Mouse (Mus musculus) CH12.LX (cell line): ENCODE data around the gene Fst.

ENCODE experiments used
- CHD1 ChIP-seq: IDR thresholded peaks from 2 replicates; pipeline ENCODE4 v1.6.1; 2012; ENCODE audit warnings: low read depth, low read length, improper control_type of control experiment, inconsistent platforms
- CTCF ChIP-seq, 2 experiments: IDR thresholded peaks in 1 of 2; conservative IDR thresholded peaks in 1 of 2; 2 replicates each; pipeline ENCODE4 v1.5.1; 2011 to 2012; ENCODE audit warnings: low read depth in 2 of 2, low read length in 2 of 2, improper control_type of control experiment in 1 of 2, inconsistent platforms in 1 of 2, mild to moderate bottlenecking in 1 of 2, moderate library complexity in 1 of 2
- HCFC1 ChIP-seq: IDR thresholded peaks from 2 replicates; pipeline ENCODE4 v1.6.1; 2012; ENCODE audit warnings: low read depth, mild to moderate bottlenecking, inconsistent platforms, low read length, improper control_type of control experiment
- JUND ChIP-seq: conservative IDR thresholded peaks from 2 replicates; pipeline ENCODE4 v1.6.1; 2011; ENCODE audit warnings: low read depth, low read length, improper control_type of control experiment
- MAX ChIP-seq: IDR thresholded peaks from 2 replicates; pipeline ENCODE4 v1.6.1; 2011; ENCODE audit warnings: low read length, improper control_type of control experiment
- MYC ChIP-seq: IDR thresholded peaks from 2 replicates; pipeline ENCODE4 v1.6.1; 2011; ENCODE audit warnings: low read depth, mild to moderate bottlenecking, improper control_type of control experiment, low read length
- POLR2A ChIP-seq: IDR thresholded peaks from 2 replicates; pipeline ENCODE4 v1.6.1; 2011; ENCODE audit warnings: low read depth, mild to moderate bottlenecking, improper control_type of control experiment, low read length
- POLR2AphosphoS2 ChIP-seq: IDR thresholded peaks from 2 replicates; pipeline ENCODE4 v1.6.1; 2011; ENCODE audit warnings: low read depth, low read length, improper control_type of control experiment
- SMC3 ChIP-seq: IDR thresholded peaks from 2 replicates; pipeline ENCODE4 v1.6.1; 2011; ENCODE audit warnings: low read depth, low read length, improper control_type of control experiment
- TBP ChIP-seq: conservative IDR thresholded peaks from 2 replicates; pipeline ENCODE4 v1.6.1; 2011; ENCODE audit warnings: low read depth, low read length, improper control_type of control experiment
- USF1 ChIP-seq: IDR thresholded peaks from 2 replicates; pipeline ENCODE4 v1.6.1; 2014; ENCODE audit warnings: low read depth, mild to moderate bottlenecking, inconsistent platforms, low read length, improper control_type of control experiment
- ZC3H11A ChIP-seq: IDR thresholded peaks from 2 replicates; pipeline ENCODE4 v1.6.1; 2012; ENCODE audit warnings: low read depth, mild to moderate bottlenecking, inconsistent platforms, low read length, improper control_type of control experiment
- ZKSCAN1 ChIP-seq: IDR thresholded peaks from 2 replicates; pipeline ENCODE4 v1.6.1; 2012; ENCODE audit warnings: low read depth, inconsistent platforms, low read length, improper control_type of control experiment, borderline replicate concordance

DNA sequence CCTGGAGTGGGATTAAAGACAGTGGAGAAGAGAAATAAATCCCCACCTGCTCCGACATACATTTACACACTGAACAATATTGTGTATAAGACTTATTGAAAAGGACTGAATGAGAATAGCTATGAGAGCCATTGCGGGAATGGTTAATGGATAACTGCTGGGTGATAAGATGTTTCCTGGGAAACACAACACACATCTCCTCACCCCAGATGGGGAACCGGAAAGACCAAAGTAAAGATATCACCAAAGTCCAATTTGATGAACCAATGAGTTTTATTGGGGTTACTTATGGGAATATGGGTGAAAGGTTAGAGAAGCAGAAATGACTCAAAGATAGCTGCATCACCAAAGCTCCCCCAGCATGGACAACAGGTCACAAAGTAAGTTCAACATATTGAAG, 11.2 kb upstream of the Fst start:
- TF ChIP-seq SMC3 (no peak), CTCF (conservative IDR thresholded peaks at IDR 0.05 in 1 of 2, IDR thresholded peaks at IDR 0.05 in 1 of 2; ENCODE audit: low read depth in 2 of 2, low read length in 2 of 2) (no peak), POLR2A (no peak), HCFC1 (no peak), ZC3H11A (no peak), MYC (no peak), POLR2AphosphoS2 (no peak), CHD1 (no peak), TBP (no peak), MAX (no peak), JUND (no peak), ZKSCAN1 (no peak), USF1 (no peak)
